Mouse (Mus musculus) limb, embryonic 14.5 days (tissue): ENCODE results near the gene Gon7. TPM values are rescaled to one million over a fixed set of nuclear protein-coding genes. Genes with fewer than 3 reads are reported as not detected.

Experiments
- ATAC-seq: fragments of 200-750 bp; cut with Nextera tagmentation; 2 replicates; pipeline ENCODE4 v1.8.0; 2017; ENCODE audit warnings: low read depth, moderate number of reproducible peaks, moderate TSS enrichment; ENCODE audit not compliant: low FRiP score
- DNase-seq: peaks from one replicate; pipeline ENCODE4 v3.0.0-alpha.2; 2015; ENCODE audit warnings: low spot score
- H3K27ac ChIP-seq: fragments of 300-500 bp; sonication (generic); replicated peaks from 2 replicates; pipeline ENCODE4 v1.5.1; 2014; ENCODE audit warnings: low read depth, mild to moderate bottlenecking, low read length, moderate library complexity, mixed read lengths
- H3K27me3 ChIP-seq: fragments of 300-500 bp; sonication (generic); 2 replicates; pipeline ENCODE4 v1.6.1; 2014; ENCODE audit warnings: low read length, mixed read lengths; ENCODE audit not compliant: control insufficient read depth, insufficient read depth
- H3K36me3 ChIP-seq: fragments of 300-500 bp; sonication (generic); 2 replicates; pipeline ENCODE4 v1.6.1; 2014; ENCODE audit warnings: mild to moderate bottlenecking, low read length, moderate library complexity, mixed read lengths; ENCODE audit not compliant: control insufficient read depth, insufficient read depth
- H3K4me1 ChIP-seq: fragments of 300-500 bp; sonication (generic); 2 replicates; pipeline ENCODE4 v1.6.1; 2014; ENCODE audit warnings: antibody characterized with exemption, low read length, mixed read lengths; ENCODE audit not compliant: control insufficient read depth, insufficient read depth
- H3K4me2 ChIP-seq: fragments of 300-500 bp; sonication (generic); replicated peaks from 2 replicates; pipeline ENCODE4 v1.6.1; 2014; ENCODE audit warnings: low read depth, mild to moderate bottlenecking, low read length, moderate library complexity; ENCODE audit not compliant: severe bottlenecking
- H3K4me3 ChIP-seq: fragments of 300-500 bp; sonication (generic); replicated peaks from 2 replicates; pipeline ENCODE4 v1.5.1; 2014; ENCODE audit warnings: low read length
- H3K9ac ChIP-seq: fragments of 300-500 bp; sonication (generic); 2 replicates; pipeline ENCODE4 v1.6.1; 2014; ENCODE audit warnings: mild to moderate bottlenecking, low read depth, low read length, moderate library complexity; ENCODE audit not compliant: severe bottlenecking
- H3K9me3 ChIP-seq: fragments of 300-500 bp; sonication (generic); 2 replicates; pipeline ENCODE4 v1.6.1; 2016; ENCODE audit warnings: low read length; ENCODE audit not compliant: control insufficient read depth
- POLR2A ChIP-seq: fragments of 200-500 bp; IDR thresholded peaks from 2 replicates; pipeline ENCODE4 v1.8.0; 2012; ENCODE audit warnings: inconsistent platforms, mild to moderate bottlenecking, moderate library complexity, borderline replicate concordance; ENCODE audit not compliant: insufficient read depth, insufficient read length; ENCODE audit errors: extremely low read depth
- WGBS: fragments of 180-500 bp; shearing (Covaris S2); extraction: QIAGEN DNeasy Blood & Tissue Kit; methylation state at CpG from one replicate; pipeline ENCODE4 v1.1.7; 2014; 5-methylcytosine and 5-hydroxymethylcytosine counted together
- polyA plus RNA-seq, 2 experiments: library from polyadenylated mRNA; depleted of rRNA in 1 of 2; stranded (reverse) in 1 of 2; unstranded in 1 of 2; fragments of >200 nt; fragmentation: Nextera tagmentation in 1 of 2; extraction: Ambion mirVana in 1 of 2; gene quantifications; 2 replicates each; pipeline versions ENCODE4 v1.2.1 to v1.2.3; 2012 to 2014

The Gon7 gene
- polyA plus RNA-seq, 2 experiments: 16.9 to 17.7 TPM

GRCm38 (mm10) chr12:102730798-102731619, 26.6 kb downstream of the Gon7 start:
- Histone ChIP-seq H3K27ac (peak overlapping the region; percentile 86), H3K4me3 (peak overlapping the region; percentile 16; the same call in 1 of the 2 replicates), H3K4me1 (peaks cover 16% of the 10 kb centered on the region), H3K27me3 (no peaks in the 10 kb centered on the region), H3K9me3 (no peaks in the 10 kb centered on the region), H3K4me2 (peak overlapping the region; percentile 51), H3K36me3 (no peaks in the 10 kb centered on the region), H3K9ac (no peak overlapping the region)
- DNase-seq (peak; percentile 25), ATAC-seq (peak; percentile 64)
- TF ChIP-seq POLR2A: 0 out of 2 replicates have a peak, but pooled peaks have one; percentile 2
- WGBS: 14% methylated on average over 16 of the region's 16 CpGs

GRCm38 (mm10) chr12:102729855-102730797, 27.5 kb downstream of the Gon7 start:
- H3K4me3 ChIP-seq: peak overlapping the region; percentile 21
- H3K4me2 ChIP-seq: peak overlapping the region; percentile 51
- peaks cover 16% of the 10 kb centered on the region for H3K4me1 ChIP-seq
- no peaks in the 10 kb centered on the region for H3K9me3 ChIP-seq
- TF ChIP-seq POLR2A: 0 out of 2 replicates have a peak, but pooled peaks have one; percentile 13
- no peaks in the 10 kb centered on the region for H3K27me3 ChIP-seq
- ATAC-seq (peak; percentile 98), DNase-seq (peak; percentile 94)
- H3K9ac ChIP-seq: 0 out of 2 replicates have a peak overlapping the region, but pooled peaks have one; percentile 4
- H3K27ac ChIP-seq: peak overlapping the region; percentile 86
- WGBS: 31% methylated on average over 26 of the region's 26 CpGs
- H3K36me3 ChIP-seq: no peaks in the 10 kb centered on the region

- no peak for TF ChIP-seq POLR2A
Measured at GRCm38 (mm10) chr12:102725761-102726175, 31.8 kb downstream of the Gon7 start.

GRCm38 (mm10) chr12:102725146-102725545, 32.5 kb downstream of the Gon7 start:
- WGBS: 90% methylated on average over 6 of the region's 6 CpGs
- no peak overlapping the region for H3K27ac ChIP-seq
- no peaks in the 10 kb centered on the region for H3K27me3 ChIP-seq
- H3K4me2 ChIP-seq: no peak overlapping the region
- H3K9me3 ChIP-seq: no peaks in the 10 kb centered on the region
- no peak overlapping the region for H3K4me3 ChIP-seq
- no peak for ATAC-seq
- no peak for TF ChIP-seq POLR2A
- H3K36me3 ChIP-seq: no peaks in the 10 kb centered on the region
- H3K4me1 ChIP-seq: peaks cover 6% of the 10 kb centered on the region; the same call in 1 of the 2 replicates
- DNase-seq: no peak
- no peak overlapping the region for H3K9ac ChIP-seq

More at GRCm38 (mm10) chr12:102725761-102726175, 31.8 kb downstream of the Gon7 start:
- Histone ChIP-seq H3K4me2 (no peak overlapping the region), H3K9me3 (no peaks in the 10 kb centered on the region), H3K9ac (no peak overlapping the region), H3K4me1 (peaks cover 10% of the 10 kb centered on the region), H3K27ac (no peak overlapping the region), H3K27me3 (no peaks in the 10 kb centered on the region), H3K4me3 (no peak overlapping the region), H3K36me3 (no peaks in the 10 kb centered on the region)
- ATAC-seq (no peak), DNase-seq (no peak)
- 66% methylated on average over 7 of the region's 7 CpGs for WGBS

GRCm38 (mm10) chr12:102723861-102724260, 33.7 kb downstream of the Gon7 start:
- Histone ChIP-seq H3K27me3 (no peaks in the 10 kb centered on the region), H3K9me3 (no peaks in the 10 kb centered on the region), H3K4me2 (no peak overlapping the region), H3K4me1 (0 out of 2 replicates have a peak, but pooled peaks cover 5% of the 10 kb centered on the region), H3K9ac (no peak overlapping the region), H3K27ac (no peak overlapping the region), H3K36me3 (no peaks in the 10 kb centered on the region), H3K4me3 (no peak overlapping the region)
- DNase-seq (no peak), ATAC-seq (no peak)
- TF ChIP-seq POLR2A: no peak
- 50% methylated on average over 6 of the region's 6 CpGs for WGBS
